Mouse (Mus musculus): Measurements from ENCODE around the gene Asna1. TPM values are rescaled to one million over a fixed set of nuclear protein-coding genes. Genes with fewer than 3 reads are reported as not detected.

The Asna1 gene
- polyA plus RNA-seq, 1 experiment, result 266 TPM

DNA sequence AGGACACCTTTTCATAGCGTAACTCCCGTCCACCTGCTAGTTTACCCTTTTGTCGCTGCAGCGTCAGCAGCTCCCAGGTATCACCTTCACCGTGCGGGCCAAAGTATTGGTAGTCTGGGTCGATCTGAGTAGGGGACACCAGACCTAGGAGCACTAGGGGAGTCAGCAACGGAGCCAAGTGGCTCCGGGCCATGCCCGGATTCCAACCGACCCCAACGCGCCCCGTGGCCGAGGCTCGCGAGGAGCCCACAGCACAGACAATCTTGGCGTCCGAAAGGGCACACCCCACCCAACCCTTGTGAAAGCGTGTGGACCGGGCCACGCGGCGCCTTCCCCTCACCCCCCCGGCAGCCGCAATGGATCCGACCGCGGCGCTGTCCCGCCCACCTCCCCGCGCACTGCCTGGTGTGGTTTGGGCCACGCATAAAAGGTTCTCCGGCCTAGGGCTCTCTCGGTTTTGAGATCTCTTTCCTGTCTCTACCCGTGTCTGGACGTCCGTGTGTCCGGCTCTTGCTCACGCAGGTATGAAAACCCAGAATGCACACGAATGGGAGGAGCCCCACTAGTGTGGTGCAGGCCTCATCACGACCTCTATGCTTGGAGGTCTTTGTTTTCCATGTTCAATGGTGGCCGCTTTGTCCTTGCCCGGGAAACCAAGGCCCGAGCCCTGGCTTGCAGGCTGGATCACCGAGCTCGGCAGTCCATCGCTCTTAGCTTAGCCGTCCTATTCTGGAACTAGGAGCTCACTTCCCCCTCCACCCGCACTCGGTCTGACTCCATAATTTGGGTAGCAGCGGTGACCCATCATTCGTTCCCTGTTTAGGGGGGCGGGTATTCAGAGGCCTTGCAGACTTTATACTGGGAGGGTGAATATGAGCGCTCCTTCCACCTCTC is 55.6 kb downstream of the Asna1 start, which contains the start of the genes Gm49661, Prdx2 and Rnaseh2a:
Gene Gm49661 (minus strand): TSS at position 193 of the 894 bp plus-strand sequence.
Gene Prdx2 (plus strand): TSS at position 347 of the 894 bp plus-strand sequence.
Gene Rnaseh2a (minus strand): TSS at position 527 of the 894 bp plus-strand sequence.
- peak within 1 kb of the TSS; percentile 82 for H3K27ac ChIP-seq (ENCODE audit: insufficient read depth, low read depth, low read length)
- peak within 1 kb of the TSS; percentile 88 for H3K4me3 ChIP-seq (ENCODE audit: insufficient read depth, low read depth, low read length)
- no peaks in the 10 kb centered on the region for H3K27me3 ChIP-seq (replicated peaks; ENCODE audit: control insufficient read depth, insufficient read depth, low read length)
- no peaks in the 10 kb centered on the region for H3K36me3 ChIP-seq (ENCODE audit: control insufficient read depth, insufficient read depth, low read length)
- peaks cover 20% of the 10 kb centered on the region for H3K4me1 ChIP-seq (ENCODE audit: control insufficient read depth, insufficient read depth, low read length)
- peak; percentile 87 for DNase-seq
- WGBS, result under 1% methylated on average over 56 of the region's 56 CpGs
- no peak for TF ChIP-seq CTCF (conservative IDR thresholded peaks at IDR 0.05; ENCODE audit: insufficient read depth, insufficient read length, low read depth, low read length)
- peak; percentile 60 for TF ChIP-seq POLR2A (IDR thresholded peaks at IDR 0.05; ENCODE audit: low read depth, low read length)

DNA sequence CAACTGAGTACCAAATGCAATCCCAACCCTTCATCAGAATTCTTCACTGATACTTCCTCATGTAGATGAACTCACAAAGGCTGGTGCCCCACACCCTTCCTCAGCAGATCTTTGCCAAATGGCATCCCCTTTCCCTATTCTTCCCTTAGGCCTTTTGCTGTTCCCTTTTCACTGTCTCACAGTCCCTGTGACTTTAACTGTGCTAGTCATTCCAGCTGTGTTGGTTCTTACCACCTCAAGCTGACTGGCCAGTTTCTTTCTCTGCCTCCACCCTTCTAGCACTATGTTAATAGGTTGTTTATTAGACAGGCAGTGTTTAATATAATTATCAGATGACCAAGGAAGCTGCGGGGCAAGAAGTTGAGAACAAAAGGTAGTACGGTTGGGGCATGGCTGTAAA is 56.4 kb downstream of the Asna1 start:
- no peaks in the 10 kb centered on the region for H3K36me3 ChIP-seq (ENCODE audit: control insufficient read depth, insufficient read depth, low read length)
- DNase-seq, result peak; percentile 67
- peak overlapping the region; percentile 88; the same call in 1 of the 2 replicates for H3K4me3 ChIP-seq (ENCODE audit: insufficient read depth, low read depth, low read length)
- peak overlapping the region; percentile 55 for H3K27ac ChIP-seq (ENCODE audit: insufficient read depth, low read depth, low read length)
- H3K27me3 ChIP-seq (replicated peaks; ENCODE audit: control insufficient read depth, insufficient read depth, low read length), result no peaks in the 10 kb centered on the region
- TF ChIP-seq CTCF (conservative IDR thresholded peaks at IDR 0.05; ENCODE audit: insufficient read depth, insufficient read length, low read depth, low read length), result no peak
- no peak for TF ChIP-seq POLR2A (IDR thresholded peaks at IDR 0.05; ENCODE audit: low read depth, low read length)
- peaks cover 18% of the 10 kb centered on the region for H3K4me1 ChIP-seq (ENCODE audit: control insufficient read depth, insufficient read depth, low read length)
- 8% methylated on average over 2 of the region's 2 CpGs for WGBS

Other genes starting within 250 kb of the Asna1 start
- 17.7 and 22.1 TPM in 2 replicates for gene Nfix, start 224.9 kb downstream of the Asna1 start, polyA plus RNA-seq (2012; rRNA removed)
- 4.4 and 4.5 TPM in 2 replicates for gene Dand5, start 202.5 kb downstream of the Asna1 start, polyA plus RNA-seq (2012; rRNA removed)
- gene Gadd45gip1, start 193.8 kb downstream of the Asna1 start, polyA plus RNA-seq (2012; rRNA removed), result 24.2 and 41.0 TPM in 2 replicates
- 73.0 TPM in 2 replicates for gene Rad23a, start 184.6 kb downstream of the Asna1 start, polyA plus RNA-seq (2012; rRNA removed)
- gene Calr, start 178.3 kb downstream of the Asna1 start, polyA plus RNA-seq (2012; rRNA removed), result 316 and 337 TPM in 2 replicates
- gene Farsa, start 168.3 kb downstream of the Asna1 start, polyA plus RNA-seq (2012; rRNA removed), result 37.5 and 37.6 TPM in 2 replicates
- gene Syce2, start 153.2 kb downstream of the Asna1 start, polyA plus RNA-seq (2012; rRNA removed), result 0.87 and 1.7 TPM in 2 replicates
- gene Gcdh, start 131.4 kb downstream of the Asna1 start, polyA plus RNA-seq (2012; rRNA removed), result 700 TPM in 2 replicates
- gene Klf1, start 123.4 kb downstream of the Asna1 start, polyA plus RNA-seq (2012; rRNA removed), result 3.2 and 6.0 TPM in 2 replicates
- gene Dnase2a, start 116.7 kb downstream of the Asna1 start, polyA plus RNA-seq (2012; rRNA removed), result 19.0 and 20.1 TPM in 2 replicates
- 0.18 and 0.38 TPM in 2 replicates for gene Mast1, start 87.9 kb downstream of the Asna1 start, polyA plus RNA-seq (2012; rRNA removed)
- gene Rtbdn, start 78.3 kb downstream of the Asna1 start, polyA plus RNA-seq (2012; rRNA removed), result not detected in 2 replicates
- gene Gm49661, start 55.8 kb downstream of the Asna1 start, polyA plus RNA-seq (2012; rRNA removed), result not detected in 2 replicates
- 304 and 376 TPM in 2 replicates for gene Prdx2, start 55.7 kb downstream of the Asna1 start, polyA plus RNA-seq (2012; rRNA removed)
- gene Rnaseh2a, start 55.5 kb downstream of the Asna1 start, polyA plus RNA-seq (2012; rRNA removed), result 29.4 and 34.4 TPM in 2 replicates
- 19.2 and 20.9 TPM in 2 replicates for gene Junb, start 46.6 kb downstream of the Asna1 start, polyA plus RNA-seq (2012; rRNA removed)
- gene Hook2, start 34.7 kb downstream of the Asna1 start, polyA plus RNA-seq (2012; rRNA removed), result 34.5 and 34.6 TPM in 2 replicates
- not detected in 2 replicates for gene Best2, start 10.8 kb downstream of the Asna1 start, polyA plus RNA-seq (2012; rRNA removed)
- gene Trir, start 1.5 kb upstream of the Asna1 start, polyA plus RNA-seq (2012; rRNA removed), result 103 and 111 TPM in 2 replicates
- gene Tnpo2, start 11.6 kb upstream of the Asna1 start, polyA plus RNA-seq (2012; rRNA removed), result 36.1 and 45.0 TPM in 2 replicates
- 32.6 and 39.6 TPM in 2 replicates for gene Fbxw9, start 34.8 kb upstream of the Asna1 start, polyA plus RNA-seq (2012; rRNA removed)
- 0.91 TPM in 1 of 2 replicates, not detected in the other for gene Gm5741, start 42.7 kb upstream of the Asna1 start, polyA plus RNA-seq (2012; rRNA removed)
- 26.0 and 30.8 TPM in 2 replicates for gene Dhps, start 46.5 kb upstream of the Asna1 start, polyA plus RNA-seq (2012; rRNA removed)
- 141 and 157 TPM in 2 replicates for gene Wdr83os, start 55.5 kb upstream of the Asna1 start, polyA plus RNA-seq (2012; rRNA removed)
- 33.7 and 37.7 TPM in 2 replicates for gene Wdr83, start 56.0 kb upstream of the Asna1 start, polyA plus RNA-seq (2012; rRNA removed)
- gene Man2b1, start 58.0 kb upstream of the Asna1 start, polyA plus RNA-seq (2012; rRNA removed), result 111 and 116 TPM in 2 replicates
- gene Zfp791, start 97.8 kb upstream of the Asna1 start, polyA plus RNA-seq (2012; rRNA removed), result 0.76 and 0.84 TPM in 2 replicates
- not detected in 2 replicates for gene Cks1brt, start 126.6 kb upstream of the Asna1 start, polyA plus RNA-seq (2012; rRNA removed)
- gene Olfr371, start 200.7 kb upstream of the Asna1 start, polyA plus RNA-seq (2012; rRNA removed), result not detected in 2 replicates